Comparison of ENCODE assay signal across 16 mouse cellular contexts in the genomic region with DNA sequence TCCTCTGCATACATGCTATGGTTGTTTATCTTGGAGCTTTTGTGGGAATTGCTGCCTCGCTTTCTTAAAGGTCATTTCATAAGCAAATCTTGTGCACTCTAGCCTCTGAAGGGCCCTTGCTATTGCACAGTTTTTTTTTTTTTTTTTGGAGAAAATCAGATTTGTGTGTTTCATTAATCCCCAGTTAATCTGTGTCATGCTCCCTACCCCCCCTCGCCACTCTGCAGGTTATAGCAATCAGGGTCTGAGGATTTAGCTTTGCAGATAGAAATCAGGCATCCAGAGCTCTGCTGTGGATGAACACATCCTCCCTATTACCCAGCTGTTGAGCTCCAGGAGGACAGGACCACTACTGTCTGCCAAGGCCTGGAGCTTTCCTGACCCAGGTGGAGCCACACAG. TPM values are rescaled to one million over a fixed set of nuclear protein-coding genes. Genes with fewer than 3 reads are reported as not detected.
DNase-seq lines count a peak whose midpoint lies in the region; TF ChIP-seq lines count a peak whose summit lies in the region.
"Had no signal": no experiment of that assay in that cellular context is flagged by ENCODE, and none has a peak within 500 bp of the region (broad histone marks: within the 10 kb centered on the region; RNA-seq: fewer than 3 reads in every experiment).

A gene (plus strand): TSS at position 301 of the 400 bp plus-strand sequence.

- DNase-seq in adrenal gland, adult 8-10 months: no peak
- no peak for DNase-seq in adrenal gland, postnatal 36 days
- DNase-seq in left cerebral cortex, adult 2 months (ENCODE audit: extremely low spot score in 1 of 2, low spot score in 2 of 2): no peak
- DNase-seq in left cerebral cortex, adult 9 months (ENCODE audit: low spot score in 2 of 2): no peak
- no peak for DNase-seq in left cerebral cortex, postnatal 36 days (ENCODE audit: low spot score in 2 of 2)
- peak; percentile 4 for DNase-seq in retina, postnatal 7 days (ENCODE audit: low read depth, low spot score)
- no peak for DNase-seq in embryo, embryonic 10.5 days (ENCODE audit: low spot score)
- DNase-seq in heart, postnatal 10 days: no peak
- DNase-seq: cerebellum, adult 11-12 months; gastrocnemius, postnatal 10 days; kidney, adult 9 months; lung, postnatal 14 days; right cerebral cortex, postnatal 4 days had no signal

- intact Hi-C loops in left cerebral cortex, adult 2 months (cut with DNase I): no loop called here
- intact Hi-C loops in left cerebral cortex, postnatal 36 days (cut with DNase I): no loop called here
- intact Hi-C loops in heart, postnatal 10 days (cut with DNase I): no loop called here

- no peak within 1 kb of the TSS for H3K4me3 ChIP-seq in left cerebral cortex, adult 2 months
- H3K4me3 ChIP-seq: embryonic facial prominence, embryonic 15.5 days; limb, embryonic 15.5 days had no signal

- TF ChIP-seq CTCF in left cerebral cortex, adult 2 months (IDR thresholded peaks at IDR 0.05): no peak

- H3K27ac ChIP-seq in left cerebral cortex, adult 2 months: no peak within 1 kb of the TSS
- H3K27ac ChIP-seq: embryonic facial prominence, embryonic 15.5 days; limb, embryonic 15.5 days; stomach, postnatal 0 days had no signal

RNA-seq across cellular contexts. Expression of the gene that starts here (rescaled TPM):
- 10 to 100 TPM; 10.9 to 19.9 (median 14.1) TPM for total RNA-seq in adrenal gland, adult 8-10 months (2022)
- total RNA-seq in adrenal gland, postnatal 36 days (2021): 1 to 10 TPM; 7.8 to 9.5 TPM
- total RNA-seq in left cerebral cortex, adult 2 months (2021): 100 to 1,000 TPM; 219 to 226 TPM
- 100 to 1,000 TPM; 205 to 212 TPM for total RNA-seq in left cerebral cortex, postnatal 36 days (2021)
- total RNA-seq in heart, postnatal 10 days (2021): 1 to 10 TPM in 1 of 2 experiments, under 1 TPM in 1; 0.64 to 1.1 TPM

Comparison
In these comparisons a context has a peak if more than half of its experiments do, and no peak if none do; other contexts are left out.
1. RNA of the gene that starts here (total RNA-seq): 219 to 226 TPM in left cerebral cortex, adult 2 months and 205 to 212 TPM in left cerebral cortex, postnatal 36 days; 10.9 to 19.9 TPM in adrenal gland, adult 8-10 months, 7.8 to 9.5 TPM in adrenal gland, postnatal 36 days and 0.64 to 1.1 TPM in heart, postnatal 10 days; every median in the first group is over 4 times any median in the second.